Mouse (Mus musculus) kidney, embryonic 15.5 days (tissue): ENCODE measurements around the gene Mrpl44. TPM values are rescaled to one million over a fixed set of nuclear protein-coding genes. Genes with fewer than 3 reads are reported as not detected.

Experiments used
- ATAC-seq: fragments of 200-750 bp; cut with Nextera tagmentation; replicated peaks from 2 replicates; pipeline ENCODE4 v1.8.0; 2017; ENCODE audit warnings: moderate TSS enrichment; ENCODE audit not compliant: low FRiP score
- H3K27ac ChIP-seq: fragments of 300-500 bp; sonication (generic); 2 replicates; pipeline ENCODE4 v1.5.1; 2015; ENCODE audit warnings: mild to moderate bottlenecking, inconsistent platforms
- H3K27me3 ChIP-seq: fragments of 300-500 bp; sonication (generic); 2 replicates; pipeline ENCODE4 v1.6.1; 2015; ENCODE audit warnings: inconsistent platforms
- H3K36me3 ChIP-seq: fragments of 300-500 bp; sonication (generic); 2 replicates; pipeline ENCODE4 v1.6.1; 2015; ENCODE audit warnings: inconsistent platforms
- H3K4me1 ChIP-seq: fragments of 300-500 bp; sonication (generic); 2 replicates; pipeline ENCODE4 v1.6.1; 2015; ENCODE audit warnings: inconsistent platforms
- H3K4me2 ChIP-seq: fragments of 300-500 bp; sonication (generic); 2 replicates; pipeline ENCODE4 v1.6.1; 2015; ENCODE audit warnings: moderate library complexity, mild to moderate bottlenecking, inconsistent platforms
- H3K4me3 ChIP-seq: fragments of 300-500 bp; sonication (generic); replicated peaks from 2 replicates; pipeline ENCODE4 v1.5.1; 2015; ENCODE audit warnings: mild to moderate bottlenecking, inconsistent platforms
- H3K9ac ChIP-seq: fragments of 300-500 bp; sonication (generic); 2 replicates; pipeline ENCODE4 v1.6.1; 2015; ENCODE audit warnings: mild to moderate bottlenecking, inconsistent platforms
- H3K9me3 ChIP-seq: fragments of 300-500 bp; sonication (generic); replicated peaks from 2 replicates; pipeline ENCODE4 v1.6.1; 2016; ENCODE audit warnings: inconsistent platforms
- WGBS: fragments of 180-500 bp; shearing (Covaris S2); methylation state at CpG from one replicate; pipeline ENCODE4 v1.1.7; 2015; ENCODE audit warnings: mixed read lengths; 5-methylcytosine and 5-hydroxymethylcytosine counted together
- polyA plus RNA-seq: library from polyadenylated mRNA; unstranded; fragments of >200 nt; fragmentation: Nextera tagmentation; extraction: Ambion mirVana; gene quantifications from 2 replicates; pipeline ENCODE4 v1.2.1, GENCODE M21; 2015

The Mrpl44 gene
- polyA plus RNA-seq, 1 experiment from 2014 or later, result 56.0 TPM

GRCm38 (mm10) chr1:79754936-79755335 is 20.9 kb upstream of the Mrpl44 start:
- Histone ChIP-seq H3K9me3 (no peaks in the 10 kb centered on the region), H3K4me3 (no peak overlapping the region), H3K36me3 (0 out of 2 replicates have a peak, but pooled peaks cover 4% of the 10 kb centered on the region), H3K9ac (no peak overlapping the region), H3K27ac (no peak overlapping the region), H3K27me3 (no peaks in the 10 kb centered on the region), H3K4me1 (peaks cover 13% of the 10 kb centered on the region), H3K4me2 (no peak overlapping the region)
- 72% methylated on average over 3 of the region's 3 CpGs for whole genome bisulfite sequencing
- no peak for ATAC-seq

GRCm38 (mm10) chr1:79755376-79755775 is 20.4 kb upstream of the Mrpl44 start:
- WGBS, result 51% methylated on average over 2 of the region's 2 CpGs
- Histone ChIP-seq H3K36me3 (0 out of 2 replicates have a peak, but pooled peaks cover 3% of the 10 kb centered on the region), H3K27ac (no peak overlapping the region), H3K4me1 (peaks cover 15% of the 10 kb centered on the region), H3K27me3 (no peaks in the 10 kb centered on the region), H3K9ac (no peak overlapping the region), H3K4me2 (no peak overlapping the region), H3K4me3 (no peak overlapping the region), H3K9me3 (no peaks in the 10 kb centered on the region)
- no peak for ATAC-seq

GRCm38 (mm10) chr1:79756417-79756816 is 19.4 kb upstream of the Mrpl44 start:
- Histone ChIP-seq H3K27me3 (no peaks in the 10 kb centered on the region), H3K4me2 (no peak overlapping the region), H3K36me3 (no peaks in the 10 kb centered on the region), H3K9me3 (no peaks in the 10 kb centered on the region), H3K27ac (peak overlapping the region; percentile 71), H3K4me1 (peaks cover 21% of the 10 kb centered on the region), H3K4me3 (no peak overlapping the region), H3K9ac (no peak overlapping the region)
- 87% methylated on average over 5 of the region's 5 CpGs for WGBS
- ATAC-seq, result no peak

GRCm38 (mm10) chr1:79757161-79757560 is 18.7 kb upstream of the Mrpl44 start:
- H3K4me1 ChIP-seq, result peaks cover 25% of the 10 kb centered on the region
- no peak for ATAC-seq
- 40% methylated on average over 7 of the region's 7 CpGs for WGBS
- H3K27ac ChIP-seq, result peak overlapping the region; percentile 71
- H3K27me3 ChIP-seq, result no peaks in the 10 kb centered on the region
- no peak overlapping the region for H3K4me2 ChIP-seq
- no peaks in the 10 kb centered on the region for H3K36me3 ChIP-seq
- no peaks in the 10 kb centered on the region for H3K9me3 ChIP-seq
- no peak overlapping the region for H3K9ac ChIP-seq
- H3K4me3 ChIP-seq, result no peak overlapping the region

- peak overlapping the region; percentile 25; the same call in 1 of the 2 replicates for H3K27ac ChIP-seq
- no peaks in the 10 kb centered on the region for H3K9me3 ChIP-seq
- H3K9ac ChIP-seq, result no peak overlapping the region
- ATAC-seq, result no peak
- 83% methylated on average over 4 of the region's 4 CpGs for WGBS
- H3K27me3 ChIP-seq, result no peaks in the 10 kb centered on the region
- no peak overlapping the region for H3K4me3 ChIP-seq
- no peak overlapping the region for H3K4me2 ChIP-seq
- H3K4me1 ChIP-seq, result peaks cover 29% of the 10 kb centered on the region
- H3K36me3 ChIP-seq, result no peaks in the 10 kb centered on the region
Measured at GRCm38 (mm10) chr1:79757597-79757996, 18.2 kb upstream of the Mrpl44 start.

- no peak for ATAC-seq
- Histone ChIP-seq H3K27me3 (no peaks in the 10 kb centered on the region), H3K36me3 (no peaks in the 10 kb centered on the region), H3K4me3 (no peak overlapping the region), H3K27ac (no peak overlapping the region), H3K4me2 (no peak overlapping the region), H3K4me1 (peaks cover 29% of the 10 kb centered on the region), H3K9me3 (no peaks in the 10 kb centered on the region), H3K9ac (no peak overlapping the region)
- 25% methylated on average over 2 of the region's 2 CpGs for WGBS
Measured at GRCm38 (mm10) chr1:79759006-79759405, 16.8 kb upstream of the Mrpl44 start.

GRCm38 (mm10) chr1:79759436-79759972 is 16.3 kb upstream of the Mrpl44 start:
- ATAC-seq, result no peak
- Histone ChIP-seq H3K27me3 (no peaks in the 10 kb centered on the region), H3K4me2 (peak overlapping the region; percentile 32; the same call in 1 of the 2 replicates), H3K4me3 (peak overlapping the region; percentile 15; the same call in 1 of the 2 replicates), H3K9ac (no peak overlapping the region), H3K4me1 (peaks cover 29% of the 10 kb centered on the region), H3K27ac (no peak overlapping the region), H3K9me3 (no peaks in the 10 kb centered on the region), H3K36me3 (no peaks in the 10 kb centered on the region)
- WGBS, result 71% methylated on average over 5 of the region's 5 CpGs

- H3K27me3 ChIP-seq, result no peaks in the 10 kb centered on the region
- H3K4me2 ChIP-seq, result peak overlapping the region; percentile 69
- no peak overlapping the region for H3K27ac ChIP-seq
- H3K9ac ChIP-seq, result peak overlapping the region; percentile 87
- WGBS, result 10% methylated on average over 11 of the region's 11 CpGs
- H3K9me3 ChIP-seq, result no peaks in the 10 kb centered on the region
- no peaks in the 10 kb centered on the region for H3K36me3 ChIP-seq
- H3K4me1 ChIP-seq, result peaks cover 27% of the 10 kb centered on the region
- ATAC-seq, result peak; percentile 30
- H3K4me3 ChIP-seq, result peak overlapping the region; percentile 92
Measured at GRCm38 (mm10) chr1:79760656-79761055, 15.2 kb upstream of the Mrpl44 start.

GRCm38 (mm10) chr1:79761106-79761916 is 14.5 kb upstream of the Mrpl44 start:
- no peaks in the 10 kb centered on the region for H3K27me3 ChIP-seq
- H3K9ac ChIP-seq, result peak overlapping the region; percentile 87
- WGBS, result under 1% methylated on average over 64 of the region's 65 CpGs
- peak overlapping the region; percentile 92 for H3K4me3 ChIP-seq
- peak; percentile 96 for ATAC-seq
- H3K9me3 ChIP-seq, result no peaks in the 10 kb centered on the region
- no peaks in the 10 kb centered on the region for H3K36me3 ChIP-seq
- H3K4me2 ChIP-seq, result peak overlapping the region; percentile 69
- no peak overlapping the region for H3K27ac ChIP-seq
- H3K4me1 ChIP-seq, result peaks cover 27% of the 10 kb centered on the region

GRCm38 (mm10) chr1:79761917-79762271 is 13.9 kb upstream of the Mrpl44 start:
- Histone ChIP-seq H3K4me3 (peak overlapping the region; percentile 92), H3K4me2 (peak overlapping the region; percentile 69), H3K27ac (no peak overlapping the region), H3K36me3 (no peaks in the 10 kb centered on the region), H3K9ac (0 out of 2 replicates have a peak overlapping the region, but pooled peaks have one; percentile 23), H3K9me3 (no peaks in the 10 kb centered on the region), H3K4me1 (peaks cover 27% of the 10 kb centered on the region), H3K27me3 (no peaks in the 10 kb centered on the region)
- 0 out of 2 replicates have a peak, but pooled peaks have one; percentile 12 for ATAC-seq
- WGBS, result under 1% methylated on average over 6 of the region's 6 CpGs

GRCm38 (mm10) chr1:79762282-79763250 is 13.3 kb upstream of the Mrpl44 start:
- no peak for ATAC-seq
- WGBS, result 49% methylated on average over 16 of the region's 16 CpGs
- H3K36me3 ChIP-seq, result no peaks in the 10 kb centered on the region
- peak overlapping the region; percentile 92 for H3K4me3 ChIP-seq
- no peak overlapping the region for H3K27ac ChIP-seq
- H3K4me2 ChIP-seq, result peak overlapping the region; percentile 69
- H3K27me3 ChIP-seq, result no peaks in the 10 kb centered on the region
- H3K9ac ChIP-seq, result no peak overlapping the region
- H3K9me3 ChIP-seq, result no peaks in the 10 kb centered on the region
- H3K4me1 ChIP-seq, result peaks cover 27% of the 10 kb centered on the region
